Mouse (Mus musculus) MEL (cell line): ENCODE measurements around the gene Mybpc3. TPM values are rescaled to one million over a fixed set of nuclear protein-coding genes. Genes with fewer than 3 reads are reported as not detected.

ENCODE experiments used
- DNase-seq: peaks from one replicate; pipeline ENCODE4 v3.0.0; 2011; ENCODE audit warnings: low read depth, low spot score
- H3K27ac ChIP-seq: 2 replicates; pipeline ENCODE4 v1.5.1; 2012; ENCODE audit warnings: low read depth, mild to moderate bottlenecking, control low read depth, low read length, moderate library complexity; ENCODE audit not compliant: control insufficient read depth
- H3K27me3 ChIP-seq, 2 experiments: fragments of 150-350 bp in 1 of 2; sonication (generic) in 1 of 2; 2 replicates each; pipeline ENCODE4 v1.6.1; 2012; ENCODE audit warnings: low read length in 2 of 2, mild to moderate bottlenecking in 2 of 2, improper control_type of control experiment in 1 of 2, moderate library complexity in 1 of 2; ENCODE audit not compliant: insufficient read depth in 2 of 2, control insufficient read depth in 1 of 2
- H3K36me3 ChIP-seq, 2 experiments: 2 replicates each; pipeline ENCODE4 v1.6.1; 2012 to 2014; ENCODE audit warnings: low read length in 2 of 2, improper control_type of control experiment in 1 of 2, inconsistent platforms in 1 of 2, mild to moderate bottlenecking in 1 of 2; ENCODE audit not compliant: insufficient read depth in 2 of 2, control insufficient read depth in 1 of 2
- H3K4me1 ChIP-seq, 2 experiments: fragments of 150-350 bp in 1 of 2; sonication (generic) in 1 of 2; 2 replicates each; pipeline ENCODE4 v1.6.1; 2012; ENCODE audit warnings: low read length in 2 of 2, improper control_type of control experiment in 1 of 2, mild to moderate bottlenecking in 1 of 2; ENCODE audit not compliant: insufficient read depth in 2 of 2, control insufficient read depth in 1 of 2
- H3K4me3 ChIP-seq, 2 experiments: fragments of 150-350 bp in 1 of 2; sonication (generic) in 1 of 2; 2 replicates each; pipeline ENCODE4 v1.5.1; 2012; ENCODE audit warnings: low read depth in 2 of 2, low read length in 2 of 2, mild to moderate bottlenecking in 2 of 2, moderate library complexity in 2 of 2, control low read depth in 1 of 2, improper control_type of control experiment in 1 of 2; ENCODE audit not compliant: control insufficient read depth in 1 of 2, insufficient read depth in 1 of 2
- H3K79me2 ChIP-seq: 2 replicates; pipeline ENCODE4 v1.6.1; 2012; ENCODE audit warnings: mild to moderate bottlenecking, low read length, moderate library complexity; ENCODE audit not compliant: control insufficient read depth, poor library complexity, insufficient read depth
- H3K9ac ChIP-seq: 2 replicates; pipeline ENCODE4 v1.6.1; 2012; ENCODE audit warnings: low read depth, mild to moderate bottlenecking, control low read depth, low read length, moderate library complexity; ENCODE audit not compliant: control insufficient read depth, poor library complexity, severe bottlenecking
- H3K9me3 ChIP-seq: fragments of 150-350 bp; sonication (generic); replicated peaks from 2 replicates; pipeline ENCODE4 v1.6.1; 2012; ENCODE audit warnings: mild to moderate bottlenecking, low read length, improper control_type of control experiment, moderate library complexity; ENCODE audit not compliant: insufficient read depth
- BHLHE40 ChIP-seq: IDR thresholded peaks from 2 replicates; pipeline ENCODE4 v1.6.1; 2012; ENCODE audit warnings: low read depth, mild to moderate bottlenecking, inconsistent platforms, low read length, improper control_type of control experiment, borderline replicate concordance
- CHD2 ChIP-seq: IDR thresholded peaks from 2 replicates; pipeline ENCODE4 v1.6.1; 2011; ENCODE audit warnings: low read length, improper control_type of control experiment
- E2F4 ChIP-seq: IDR thresholded peaks from 2 replicates; pipeline ENCODE4 v1.6.1; 2011; ENCODE audit warnings: low read depth, low read length, improper control_type of control experiment, borderline replicate concordance
- ELF1 ChIP-seq: IDR thresholded peaks from 2 replicates; pipeline ENCODE4 v1.6.1; 2014; ENCODE audit warnings: low read depth, mild to moderate bottlenecking, inconsistent platforms, low read length, improper control_type of control experiment, moderate library complexity
- GABPA ChIP-seq: IDR thresholded peaks from 2 replicates; pipeline ENCODE4 v1.6.1; 2012; ENCODE audit warnings: low read depth, mild to moderate bottlenecking, inconsistent platforms, low read length, improper control_type of control experiment, moderate library complexity
- GATA1 ChIP-seq: IDR thresholded peaks from 2 replicates; pipeline ENCODE4 v1.6.1; 2011; ENCODE audit warnings: low read depth, low read length, improper control_type of control experiment
- KAT2A ChIP-seq: conservative IDR thresholded peaks from 2 replicates; pipeline ENCODE4 v1.6.1; 2012; ENCODE audit warnings: low read depth, low read length, improper control_type of control experiment, inconsistent platforms
- MEF2A ChIP-seq: IDR thresholded peaks from 2 replicates; pipeline ENCODE4 v1.6.1; 2014; ENCODE audit warnings: low read depth, mild to moderate bottlenecking, inconsistent platforms, low read length, improper control_type of control experiment; ENCODE audit not compliant: poor library complexity, insufficient replicate concordance, severe bottlenecking; ENCODE audit errors: extremely low read depth
- MXI1 ChIP-seq: IDR thresholded peaks from 2 replicates; pipeline ENCODE4 v1.6.1; 2011; ENCODE audit warnings: mild to moderate bottlenecking, low read depth, low read length, improper control_type of control experiment
- MYB ChIP-seq: IDR thresholded peaks from 2 replicates; pipeline ENCODE4 v1.6.1; 2011; ENCODE audit warnings: mild to moderate bottlenecking, low read depth, low read length, improper control_type of control experiment
- NRF1 ChIP-seq: IDR thresholded peaks from 2 replicates; pipeline ENCODE4 v1.6.1; 2014; ENCODE audit warnings: low read depth, mild to moderate bottlenecking, inconsistent platforms, low read length, improper control_type of control experiment, moderate library complexity; ENCODE audit not compliant: poor library complexity, insufficient read depth, severe bottlenecking
- POLR2A ChIP-seq, 2 experiments: IDR thresholded peaks; 2 replicates each; pipeline ENCODE4 v1.6.1; 2011 to 2012; ENCODE audit warnings: low read length in 2 of 2, mild to moderate bottlenecking in 2 of 2, control low read depth in 1 of 2, improper control_type of control experiment in 1 of 2, low read depth in 1 of 2, moderate library complexity in 1 of 2; ENCODE audit not compliant: control insufficient read depth in 1 of 2, insufficient read depth in 1 of 2, poor library complexity in 1 of 2
- POLR2AphosphoS2 ChIP-seq: IDR thresholded peaks from 2 replicates; pipeline ENCODE4 v1.6.1; 2011; ENCODE audit warnings: low read length, improper control_type of control experiment
- POLR2AphosphoS5 ChIP-seq: IDR thresholded peaks from 2 replicates; pipeline ENCODE4 v1.6.1; 2012; ENCODE audit warnings: low read depth, borderline replicate concordance, mild to moderate bottlenecking, inconsistent platforms, low read length, moderate library complexity, mixed read lengths
- TAL1 ChIP-seq: IDR thresholded peaks from 2 replicates; pipeline ENCODE4 v1.6.1; 2012; ENCODE audit warnings: mild to moderate bottlenecking, inconsistent platforms, low read length, moderate library complexity, mixed read lengths
- ZC3H11A ChIP-seq: IDR thresholded peaks from 2 replicates; pipeline ENCODE4 v1.6.1; 2012; ENCODE audit warnings: low read depth, mild to moderate bottlenecking, inconsistent platforms, low read length, improper control_type of control experiment
- ZKSCAN1 ChIP-seq: IDR thresholded peaks from 2 replicates; pipeline ENCODE4 v1.6.1; 2012; ENCODE audit warnings: low read depth, mild to moderate bottlenecking, inconsistent platforms, low read length, improper control_type of control experiment, moderate library complexity
- ZNF384 ChIP-seq: IDR thresholded peaks from 2 replicates; pipeline ENCODE4 v1.6.1; 2012; ENCODE audit warnings: low read depth, mild to moderate bottlenecking, inconsistent platforms, low read length, improper control_type of control experiment
- polyA plus RNA-seq, 2 experiments: library from polyadenylated mRNA; stranded (reverse) in 1 of 2; unstranded in 1 of 2; fragments of >175 nt in 1 of 2; fragments of >200 nt in 1 of 2; gene quantifications; 2 replicates each; pipeline versions ENCODE4 v1.2.1 to v1.2.4; 2012; ENCODE audit warnings: low replicate concordance in 2 of 2, low read depth in 1 of 2; ENCODE audit not compliant: insufficient read length in 2 of 2, insufficient read depth in 1 of 2, missing spikeins in 1 of 2
- total RNA-seq: library from RNA; depleted of rRNA; stranded (reverse); fragments of 300-350 nt; gene quantifications from 2 replicates; pipeline ENCODE4 v1.2.3, GENCODE M21; 2012

Gene Mybpc3
- total and polyA plus RNA-seq, 3 experiments, result 0.19 to 0.50 TPM; not detected in 1

DNA sequence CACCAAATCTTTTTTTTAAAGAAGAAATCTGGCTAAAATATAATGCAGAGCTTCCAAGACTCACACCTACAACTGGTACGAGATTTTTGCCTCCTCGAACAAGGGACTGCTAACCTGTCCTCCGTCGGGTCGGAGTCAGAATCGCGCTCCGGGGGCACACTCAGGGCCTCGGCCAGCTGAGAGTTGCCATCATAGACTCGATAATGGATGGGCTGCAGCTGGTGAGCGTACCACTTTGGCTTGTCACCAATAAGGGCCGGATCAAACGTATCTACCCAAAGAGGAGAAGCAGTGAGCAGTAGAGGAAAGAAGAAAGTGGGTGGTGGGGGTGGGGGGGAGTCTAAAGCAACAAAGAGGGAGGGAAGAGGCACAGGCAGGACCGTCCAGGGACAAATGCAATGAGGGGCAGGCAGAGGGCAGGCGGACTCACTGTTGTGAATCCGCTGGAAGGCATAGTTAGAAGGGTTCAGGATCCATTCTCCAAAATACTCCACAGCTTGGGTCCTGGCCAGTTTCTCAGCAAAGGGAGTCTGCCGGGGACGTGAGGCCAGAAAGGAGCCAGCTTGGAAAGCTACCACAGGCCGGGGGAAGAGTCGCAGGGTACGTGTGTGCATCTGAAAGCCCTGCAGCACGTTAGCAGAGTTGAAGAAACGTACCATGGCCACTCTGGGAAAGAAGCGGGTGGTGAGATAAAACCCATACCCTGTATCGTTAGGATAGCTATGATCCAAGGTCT lies 51.8 kb downstream of the Mybpc3 start:
- no peak for TF ChIP-seq ZNF384
- TF ChIP-seq E2F4, result no peak
- no peak for TF ChIP-seq NRF1
- no peak for TF ChIP-seq GATA1
- TF ChIP-seq POLR2AphosphoS5, result no peak
- TF ChIP-seq TAL1, result no peak
- no peak for TF ChIP-seq KAT2A
- no peak for TF ChIP-seq GABPA
- no peak for TF ChIP-seq ZC3H11A
- no peak for TF ChIP-seq MEF2A
- TF ChIP-seq BHLHE40, result no peak
- no peak for TF ChIP-seq ZKSCAN1
- TF ChIP-seq POLR2A (IDR thresholded peaks at IDR 0.05; ENCODE audit: control insufficient read depth in 1 of 2, insufficient read depth in 1 of 2, low read depth in 1 of 2, low read length in 2 of 2, poor library complexity in 1 of 2), result no peak
- no peak for TF ChIP-seq CHD2
- no peak for TF ChIP-seq POLR2AphosphoS2
- no peak for TF ChIP-seq MXI1
- no peak for TF ChIP-seq ELF1
- Histone ChIP-seq H3K27ac (no peak overlapping the region), H3K9ac (no peak overlapping the region), H3K27me3 (no peaks in the 10 kb centered on the region), H3K4me3 (no peak overlapping the region), H3K4me1 (peaks cover 8 to 13% of the 10 kb centered on the region in 2 experiments; a peak in 3 of 4 replicates), H3K36me3 (peaks cover 8 to 15% of the 10 kb centered on the region in 2 experiments), H3K9me3 (no peaks in the 10 kb centered on the region), H3K79me2 (no peaks in the 10 kb centered on the region)
- no peak for DNase-seq

DNA sequence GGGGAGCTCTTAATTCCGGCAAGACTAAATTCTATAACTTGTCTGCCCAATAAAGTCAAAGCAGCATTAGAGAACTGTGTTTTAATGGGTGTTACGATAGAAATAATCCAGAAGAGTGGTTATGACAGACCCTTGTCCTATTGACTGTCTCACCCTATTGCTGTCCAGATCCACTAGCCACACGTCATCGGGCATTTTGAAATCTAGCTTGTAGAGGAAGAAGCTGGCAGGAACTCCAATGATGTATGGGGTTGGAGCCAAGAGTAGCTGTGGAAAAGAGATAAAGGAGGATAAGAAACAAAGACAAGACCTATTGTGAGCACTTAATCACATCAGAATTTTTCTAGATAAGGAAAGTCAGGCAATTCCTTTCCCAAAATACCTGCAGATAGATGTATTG lies 57.5 kb downstream of the Mybpc3 start:
- Histone ChIP-seq H3K79me2 (no peaks in the 10 kb centered on the region), H3K36me3 (peaks cover 0 to 13% of the 10 kb centered on the region in 2 experiments; a peak in 2 of 4 replicates), H3K9me3 (no peaks in the 10 kb centered on the region), H3K4me3 (no peak overlapping the region), H3K27ac (no peak overlapping the region), H3K4me1 (no peaks in the 10 kb centered on the region), H3K9ac (no peak overlapping the region), H3K27me3 (no peaks in the 10 kb centered on the region)
- DNase-seq, result no peak
- TF ChIP-seq BHLHE40 (no peak), MYB (no peak)
